In genomic region chr5:69721351-69722006, GRCm38 (mm10) we compare ENCODE assay signal across 26 mouse cellular contexts.
DNase-seq lines count a peak whose midpoint lies in the region; ATAC-seq lines count a peak whose summit lies in the region.
"Had no signal": no experiment of that assay in that cellular context is flagged by ENCODE, and none has a peak within 500 bp of the region (broad histone marks: within the 10 kb centered on the region; RNA-seq: fewer than 3 reads in every experiment).

No protein-coding gene starts in this region.

- H3K4me3 ChIP-seq in heart, embryonic 12.5 days, result no peak overlapping the region
- H3K4me3 ChIP-seq in heart, embryonic 14.5 days (ENCODE audit: control insufficient read depth in 1 of 2, insufficient read depth in 1 of 2, low read depth in 1 of 2, low read length in 2 of 2), result no peak overlapping the region
- H3K4me3 ChIP-seq in heart, embryonic 16.5 days (ENCODE audit: low read length), result no peak overlapping the region
- H3K4me3 ChIP-seq: embryonic facial prominence, embryonic 10.5 days; embryonic facial prominence, embryonic 12.5 days; forebrain, embryonic 13.5 days; forebrain, embryonic 15.5 days had no signal

- no peak overlapping the region for H3K9ac ChIP-seq in heart, embryonic 12.5 days
- no peak overlapping the region for H3K9ac ChIP-seq in heart, embryonic 14.5 days (ENCODE audit: low read length)
- H3K9ac ChIP-seq in heart, embryonic 16.5 days (ENCODE audit: low read length), result no peak overlapping the region
- H3K9ac ChIP-seq: embryonic facial prominence, embryonic 12.5 days; forebrain, embryonic 13.5 days; forebrain, embryonic 15.5 days had no signal

- peaks cover 5% of the 10 kb centered on the region; the same call in 1 of the 2 replicates for H3K4me1 ChIP-seq in heart, embryonic 12.5 days (replicated peaks)
- peaks cover 0 to 4% of the 10 kb centered on the region in 2 experiments; a peak in 1 of 4 replicates for H3K4me1 ChIP-seq in heart, embryonic 14.5 days (ENCODE audit: control insufficient read depth in 2 of 2, insufficient read depth in 2 of 2, low read length in 2 of 2)
- H3K4me1 ChIP-seq in heart, embryonic 16.5 days (ENCODE audit: control insufficient read depth, insufficient read depth, low read length), result peaks cover 2% of the 10 kb centered on the region; the same call in 1 of the 2 replicates
- H3K4me1 ChIP-seq: embryonic facial prominence, embryonic 10.5 days; embryonic facial prominence, embryonic 12.5 days; forebrain, embryonic 13.5 days; forebrain, embryonic 15.5 days had no signal

- H3K27me3 ChIP-seq in heart, embryonic 12.5 days (replicated peaks), result no peaks in the 10 kb centered on the region
- no peaks in the 10 kb centered on the region for H3K27me3 ChIP-seq in heart, embryonic 14.5 days (ENCODE audit: control insufficient read depth, insufficient read depth, low read length)
- no peaks in the 10 kb centered on the region for H3K27me3 ChIP-seq in heart, embryonic 16.5 days (ENCODE audit: control insufficient read depth, insufficient read depth, low read length)
- H3K27me3 ChIP-seq: CH12.LX; embryonic facial prominence, embryonic 12.5 days; forebrain, embryonic 13.5 days; forebrain, embryonic 15.5 days; Patski had no signal

- H3K36me3 ChIP-seq in heart, embryonic 12.5 days, result no peaks in the 10 kb centered on the region
- no peaks in the 10 kb centered on the region for H3K36me3 ChIP-seq in heart, embryonic 14.5 days (ENCODE audit: control insufficient read depth, insufficient read depth, low read length)
- H3K36me3 ChIP-seq in heart, embryonic 16.5 days (ENCODE audit: control insufficient read depth, insufficient read depth), result no peaks in the 10 kb centered on the region
- H3K36me3 ChIP-seq: embryonic facial prominence, embryonic 10.5 days; embryonic facial prominence, embryonic 12.5 days; forebrain, embryonic 15.5 days; G1E had no signal

- WGBS in heart, embryonic 12.5 days, result 45% methylated on average over 5 of the region's 5 CpGs
- 33% methylated on average over 5 of the region's 5 CpGs for WGBS in heart, embryonic 14.5 days
- 38% methylated on average over 5 of the region's 5 CpGs for WGBS in heart, embryonic 16.5 days

- no peak for ATAC-seq in heart, embryonic 12.5 days (ENCODE audit: insufficient number of reproducible peaks, low FRiP score)
- 0 out of 2 replicates have a peak, but pooled peaks have one; percentile 54 for ATAC-seq in heart, embryonic 14.5 days (ENCODE audit: insufficient number of reproducible peaks, insufficient read depth, low FRiP score, low read depth)
- peak; percentile 83 for ATAC-seq in heart, embryonic 16.5 days (replicated peaks; ENCODE audit: extremely low read depth, insufficient read depth, low FRiP score)
- ATAC-seq: activated CD4-positive, CD25-positive, alpha-beta regulatory T cell, adult 4 months; CD4-positive, CD25-positive, alpha-beta regulatory T cell, adult 4 months; forebrain, embryonic 13.5 days; forebrain, embryonic 15.5 days; Patski had no signal

- peak overlapping the region; percentile 51 for H3K27ac ChIP-seq in heart, embryonic 12.5 days (ENCODE audit: poor library complexity, severe bottlenecking)
- peak overlapping the region; percentile 14 to 43; a peak in 3 of 4 replicates for H3K27ac ChIP-seq in heart, embryonic 14.5 days (replicated peaks in 1 of 2; ENCODE audit: control insufficient read depth in 1 of 2, insufficient read depth in 1 of 2, low read depth in 2 of 2, low read length in 2 of 2)
- H3K27ac ChIP-seq in heart, embryonic 16.5 days (ENCODE audit: low read length), result peak overlapping the region; percentile 28
- H3K27ac ChIP-seq: embryonic facial prominence, embryonic 10.5 days; embryonic facial prominence, embryonic 12.5 days; forebrain, embryonic 13.5 days; forebrain, embryonic 15.5 days had no signal

- DNase-seq in heart, postnatal 4 days, result no peak
- DNase-seq in heart, postnatal 14 days, result no peak
- DNase-seq in heart, adult 18-20 months, result no peak
- peak; percentile 15 for DNase-seq in 416B (ENCODE audit: low read depth)
- no peak for DNase-seq in retina, postnatal 1 day
- DNase-seq: adrenal gland, adult 8-10 months; adrenal gland, postnatal 14 days; adrenal gland, postnatal 36 days; B cell, adult 2 months; cerebellum, adult 11-12 months; cerebellum, adult 2 months; cerebellum, adult 9-10 months; cerebellum, postnatal 10 days; cerebellum, postnatal 25 days had no signal

- H3K4me2 ChIP-seq in heart, embryonic 12.5 days, result no peak overlapping the region
- peak overlapping the region; percentile 1; the same call in 1 of the 2 replicates for H3K4me2 ChIP-seq in heart, embryonic 14.5 days (ENCODE audit: low read length)
- H3K4me2 ChIP-seq in heart, embryonic 16.5 days (ENCODE audit: low read depth, low read length), result 0 out of 2 replicates have a peak overlapping the region, but pooled peaks have one; percentile 16
- H3K4me2 ChIP-seq: embryonic facial prominence, embryonic 12.5 days; forebrain, embryonic 13.5 days; forebrain, embryonic 15.5 days had no signal

- H3K9me3 ChIP-seq in heart, embryonic 12.5 days (replicated peaks), result no peaks in the 10 kb centered on the region
- no peaks in the 10 kb centered on the region for H3K9me3 ChIP-seq in heart, embryonic 14.5 days (ENCODE audit: control insufficient read depth, low read length)
- no peaks in the 10 kb centered on the region for H3K9me3 ChIP-seq in heart, embryonic 16.5 days (replicated peaks; ENCODE audit: control insufficient read depth, low read length)
- H3K9me3 ChIP-seq: embryonic facial prominence, embryonic 10.5 days; embryonic facial prominence, embryonic 12.5 days; forebrain, embryonic 13.5 days; forebrain, embryonic 15.5 days; G1E had no signal

- intact Hi-C loops in heart, postnatal 14 days (cut with DNase I), result no loop called here
